Mouse (Mus musculus) kidney, adult 18-20 months (tissue): ENCODE measurements around the gene Gm49383.
"Not testable (repeated sequence)": the region's sequence is repeated elsewhere in the genome, so short reads cannot be mapped to it uniquely, and the experiment has no call there.

ENCODE experiments used
- DNase-seq: peaks from one replicate; pipeline ENCODE4 v3.0.0; 2021

Gene Gm49383

DNA sequence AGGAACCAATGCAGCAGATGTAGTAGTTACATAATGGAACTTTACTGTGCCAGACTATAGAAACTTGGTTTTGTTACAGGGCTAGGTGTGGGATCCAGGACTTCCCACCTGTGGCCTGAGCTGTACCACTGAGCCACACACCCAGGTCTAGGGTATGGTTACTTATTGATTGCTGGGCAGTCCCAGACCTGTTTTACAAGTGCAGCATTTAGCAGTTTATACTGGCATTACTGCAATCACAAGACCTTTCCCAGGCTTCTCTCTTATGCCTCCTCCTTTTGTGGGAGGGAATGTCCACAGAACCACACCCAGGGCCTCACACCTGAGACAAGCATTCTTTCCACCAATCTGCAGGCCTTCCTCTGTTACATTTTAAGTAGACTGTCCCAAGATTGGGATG lies 2.1 kb upstream of the Gm49383 start:
- no peak for DNase-seq

DNA sequence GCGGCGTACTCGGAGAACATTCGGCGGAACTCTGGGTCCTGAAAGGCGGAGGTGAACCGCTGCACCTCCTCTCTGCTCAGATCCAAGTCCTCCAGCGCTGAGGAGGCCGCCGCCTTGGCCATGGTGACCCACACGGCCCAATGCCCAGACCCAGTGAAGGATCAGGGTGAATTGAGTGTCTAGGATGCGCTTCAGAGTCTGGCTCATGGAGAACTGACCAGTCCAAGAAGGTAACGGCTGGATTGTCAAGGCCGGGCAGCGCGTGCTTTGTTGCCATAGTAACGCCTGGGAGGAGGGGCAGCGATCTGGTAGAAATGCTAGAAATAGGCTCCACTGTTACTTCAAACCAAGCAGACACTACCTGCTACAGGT lies 1.2 kb upstream of the Gm49383 start, which contains the start of gene Dnaaf2:
Dnaaf2 (minus strand) TSS at position 266 of the 372 bp plus-strand sequence.
- DNase-seq = peak; percentile 85

- DNase-seq = peak; percentile 61
These were observed 667 bp upstream of the Gm49383 start for GRCm38 (mm10) chr12:69197378-69198163.

DNA sequence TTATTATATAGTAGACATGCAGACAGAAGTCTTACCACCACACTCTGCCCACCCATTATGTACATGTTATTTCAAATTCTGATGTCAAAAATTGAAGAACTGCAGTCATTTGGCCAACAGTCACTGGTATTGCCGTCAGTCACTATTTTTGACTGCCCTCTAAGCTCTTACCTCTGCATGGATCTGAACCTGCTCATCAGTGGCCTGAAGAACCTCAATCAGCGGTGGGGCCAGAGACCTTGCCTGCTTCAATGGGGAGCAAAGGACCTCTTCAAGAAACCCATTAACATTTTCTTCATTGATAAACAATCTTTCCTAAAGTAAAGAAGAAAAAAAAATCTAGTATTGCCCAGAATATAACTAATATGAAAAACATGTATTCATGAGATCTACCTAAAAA lies 4.3 kb downstream of the Gm49383 start:
- DNase-seq = no peak

DNA sequence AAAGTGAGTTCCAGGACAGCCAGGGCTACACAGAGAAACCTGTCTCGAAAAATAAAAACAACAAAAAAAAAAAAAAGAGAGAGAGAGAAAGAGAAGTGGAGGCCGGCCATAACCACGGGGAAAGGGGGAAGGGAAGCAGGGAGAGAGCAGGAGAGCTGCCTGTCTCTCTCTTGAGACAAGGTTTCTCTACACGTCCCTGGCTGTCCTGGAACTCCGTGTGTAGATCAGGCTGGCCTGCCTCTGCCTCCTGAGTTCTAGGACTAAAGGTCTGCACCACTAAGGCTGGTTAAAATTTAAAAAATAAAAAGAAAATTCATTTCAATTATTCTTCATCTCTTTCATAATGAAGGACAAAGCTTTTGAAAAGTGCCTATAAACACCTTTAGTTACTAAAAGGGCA lies 5.5 kb downstream of the Gm49383 start:
- no peak for DNase-seq

DNA sequence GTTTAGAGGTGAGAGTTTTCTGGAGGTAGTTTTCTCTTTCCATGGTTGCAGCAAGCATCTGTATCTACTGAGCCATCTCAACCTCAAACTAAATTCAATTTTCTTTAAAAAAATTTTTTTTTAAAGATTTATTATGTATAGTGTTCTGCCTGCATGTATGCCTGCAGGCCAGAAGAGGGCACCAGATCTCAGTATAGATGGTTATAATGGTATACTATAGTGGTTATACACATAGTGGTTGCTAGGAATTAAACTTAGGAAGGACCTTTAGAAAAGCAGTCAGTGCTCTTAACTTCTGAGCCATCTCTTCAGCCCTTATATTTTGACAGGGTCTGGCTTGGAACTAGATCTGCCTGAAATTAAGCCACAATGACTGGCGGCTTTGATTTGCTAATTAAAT lies 6.4 kb downstream of the Gm49383 start:
- no peak for DNase-seq

- no peak for DNase-seq
These were observed 6.8 kb downstream of the Gm49383 start for GRCm38 (mm10) chr12:69190074-69190473.

DNA sequence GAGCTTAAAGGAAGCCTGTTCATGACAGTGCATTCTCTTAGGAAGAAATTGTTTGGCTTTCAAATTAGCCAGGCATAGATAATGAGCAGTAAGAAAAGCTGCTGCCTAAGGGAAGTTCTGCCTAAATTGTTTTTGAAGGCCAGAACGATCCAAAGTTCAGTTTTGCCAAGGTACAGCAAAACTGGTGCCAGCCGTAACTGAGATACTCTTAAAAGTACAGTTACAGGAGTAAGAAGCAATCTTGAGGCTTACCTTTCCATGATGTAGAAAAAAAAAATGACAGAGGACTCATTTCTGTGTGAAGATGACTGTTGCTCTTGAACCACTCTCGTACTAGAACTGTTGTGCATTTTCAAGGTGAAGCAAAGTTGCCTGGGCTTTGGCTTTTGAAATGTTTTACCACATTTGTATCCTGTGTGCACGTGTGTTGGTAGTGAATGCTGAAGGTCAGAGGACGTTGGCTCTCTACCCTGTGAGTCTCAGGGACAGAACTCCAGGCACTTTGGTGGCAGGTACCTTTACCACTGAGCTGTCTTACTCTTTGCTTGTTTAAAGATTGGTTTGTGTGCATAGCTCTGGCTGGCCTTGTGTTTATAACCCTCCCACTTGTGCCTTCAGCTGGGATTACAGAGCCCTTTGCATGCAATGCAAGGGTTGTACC lies 10.0 kb downstream of the Gm49383 start:
- DNase-seq = peak; percentile 53

GRCm38 (mm10) chr12:69185371-69185770 lies 11.5 kb downstream of the Gm49383 start:
- peak; percentile 20 for DNase-seq

GRCm38 (mm10) chr12:69184342-69185295 lies 12.3 kb downstream of the Gm49383 start:
- DNase-seq = no peak

GRCm38 (mm10) chr12:69183583-69184308 lies 13.2 kb downstream of the Gm49383 start, which contains the start of the genes Rpl36al and Mgat2:
Rpl36al (minus strand) TSS chr12:69184083.
Mgat2 (plus strand) TSS chr12:69184157.
- DNase-seq = peak; percentile 99

GRCm38 (mm10) chr12:69181800-69182199 lies 15.1 kb downstream of the Gm49383 start:
- DNase-seq = no peak

DNA sequence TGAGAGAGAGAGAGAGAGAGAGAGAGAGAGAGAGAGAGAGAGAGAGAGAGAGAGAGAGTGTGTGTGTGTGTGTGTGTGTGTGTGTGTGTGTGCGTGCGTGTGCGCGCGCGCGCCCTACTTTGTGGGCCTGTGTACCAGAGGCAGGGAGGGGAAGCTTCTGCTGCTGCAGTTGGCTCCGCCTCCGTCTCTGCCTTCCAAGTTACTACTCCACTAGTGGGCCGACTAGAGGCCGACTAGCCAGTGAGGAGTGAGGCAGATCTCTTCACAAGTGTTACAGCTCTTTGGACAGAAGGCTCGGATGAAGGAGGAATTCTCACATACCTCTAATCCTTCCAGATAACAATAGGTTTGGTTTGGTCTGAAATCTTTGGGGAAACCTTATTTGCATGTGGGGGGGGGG lies 17.5 kb downstream of the Gm49383 start:
- DNase-seq = no peak

GRCm38 (mm10) chr12:69177526-69177925 lies 19.4 kb downstream of the Gm49383 start:
- DNase-seq = no peak

GRCm38 (mm10) chr12:69175975-69176374 lies 20.9 kb downstream of the Gm49383 start:
- no peak for DNase-seq

GRCm38 (mm10) chr12:69171307-69171706 lies 25.6 kb downstream of the Gm49383 start:
- no peak for DNase-seq

- peak; percentile 96 for DNase-seq
These were observed 28.3 kb downstream of the Gm49383 start, which contains the start of gene Lrr1 for GRCm38 (mm10) chr12:69168461-69169106. Lrr1 (plus strand) TSS chr12:69168814.

DNA sequence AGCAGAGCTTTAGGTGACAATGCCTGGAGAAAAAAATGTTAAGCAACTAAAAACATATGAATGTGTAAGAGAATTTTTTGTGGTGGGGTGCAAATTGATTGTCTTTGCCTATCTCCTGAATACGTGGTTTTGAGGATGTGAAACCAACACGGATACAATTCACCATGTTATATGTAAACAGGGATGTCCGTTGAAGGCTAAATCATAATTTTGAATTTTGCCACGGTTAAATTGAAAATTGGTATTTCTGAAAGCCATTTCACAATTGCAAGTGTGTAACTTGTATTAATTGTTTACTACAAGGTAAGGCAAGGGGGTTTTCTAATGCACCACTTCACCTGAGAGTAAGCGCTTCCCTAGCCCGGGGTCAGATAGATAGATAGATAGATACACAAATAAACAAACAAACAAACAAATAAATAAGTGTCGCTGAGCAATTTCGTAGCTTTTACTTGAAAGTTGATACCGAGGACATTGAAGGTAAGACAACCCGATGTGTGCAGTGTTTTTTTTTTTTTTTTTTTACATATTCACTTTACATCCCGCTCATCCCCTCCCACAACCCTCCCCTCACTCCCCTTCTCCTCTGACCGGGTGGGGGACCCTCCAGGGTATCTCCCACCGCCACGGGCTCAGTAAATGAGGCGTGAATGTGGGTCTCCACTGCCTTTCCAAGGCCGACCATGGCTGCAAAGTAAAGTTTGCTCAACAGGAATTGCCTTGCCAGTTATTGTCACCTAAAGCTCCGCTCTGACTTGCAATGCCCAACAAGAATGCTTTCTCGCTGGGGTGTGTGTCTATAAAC lies 29.0 kb downstream of the Gm49383 start:
- no peak for DNase-seq

GRCm38 (mm10) chr12:69166861-69167581 lies 29.9 kb downstream of the Gm49383 start:
- DNase-seq = not testable (repeated sequence)

GRCm38 (mm10) chr12:69164904-69165303 lies 32.0 kb downstream of the Gm49383 start:
- no peak for DNase-seq
